Mouse (Mus musculus) forebrain, embryonic 11.5 days (tissue): ENCODE measurements at regions not wholly inside any gene's neighbourhood (a gene's known extent, or its start where the extent isn't known, plus 50 kb on each side); places are given as distances from the start of the nearest gene placed in this dataset.

Experiments
- ATAC-seq: fragments of 200-750 bp; cut with Nextera tagmentation; replicated peaks from 2 replicates; pipeline ENCODE4 v1.8.0; 2017; ENCODE audit warnings: moderate TSS enrichment; ENCODE audit not compliant: low FRiP score
- DNase-seq: peaks from one replicate; pipeline ENCODE4 v3.0.0-alpha.2; 2017; ENCODE audit warnings: low spot score
- H3K27ac ChIP-seq: fragments of 300-500 bp; sonication (generic); 2 replicates; pipeline ENCODE4 v1.5.1; 2014; ENCODE audit warnings: low read depth, low read length
- H3K27me3 ChIP-seq: fragments of 300-500 bp; sonication (generic); 2 replicates; pipeline ENCODE4 v1.6.1; 2014; ENCODE audit warnings: mild to moderate bottlenecking, low read length, mixed read lengths; ENCODE audit not compliant: control insufficient read depth, insufficient read depth
- H3K36me3 ChIP-seq: fragments of 300-500 bp; sonication (generic); 2 replicates; pipeline ENCODE4 v1.6.1; 2014; ENCODE audit warnings: mild to moderate bottlenecking, low read length, moderate library complexity, mixed read lengths; ENCODE audit not compliant: control insufficient read depth, insufficient read depth
- H3K4me1 ChIP-seq: fragments of 300-500 bp; sonication (generic); replicated peaks from 2 replicates; pipeline ENCODE4 v1.6.1; 2014; ENCODE audit warnings: low read length, mixed read lengths; ENCODE audit not compliant: control insufficient read depth, insufficient read depth
- H3K4me2 ChIP-seq: fragments of 300-500 bp; sonication (generic); 2 replicates; pipeline ENCODE4 v1.6.1; 2014; ENCODE audit warnings: low read depth, mild to moderate bottlenecking, low read length, moderate library complexity, mixed read lengths; ENCODE audit not compliant: severe bottlenecking
- H3K4me3 ChIP-seq: fragments of 300-500 bp; sonication (generic); 2 replicates; pipeline ENCODE4 v1.5.1; 2014; ENCODE audit warnings: low read depth, low read length
- H3K9ac ChIP-seq: fragments of 300-500 bp; sonication (generic); 2 replicates; pipeline ENCODE4 v1.6.1; 2014; ENCODE audit warnings: low read length
- H3K9me3 ChIP-seq: fragments of 300-500 bp; sonication (generic); 2 replicates; pipeline ENCODE4 v1.6.1; 2016; ENCODE audit warnings: low read length, mixed read lengths; ENCODE audit not compliant: control insufficient read depth
- WGBS: fragments of 180-500 bp; shearing (Covaris S2); extraction: QIAGEN DNeasy Blood & Tissue Kit; methylation state at CpG from one replicate; pipeline ENCODE4 v1.1.7; 2014; 5-methylcytosine and 5-hydroxymethylcytosine counted together

- Histone ChIP-seq H3K27ac (no peak overlapping the region), H3K4me1 (no peaks in the 10 kb centered on the region), H3K4me3 (no peak overlapping the region), H3K9me3 (no peaks in the 10 kb centered on the region), H3K36me3 (no peaks in the 10 kb centered on the region), H3K4me2 (no peak overlapping the region), H3K27me3 (no peaks in the 10 kb centered on the region), H3K9ac (no peak overlapping the region)
- DNase-seq (no peak), ATAC-seq (no peak)
- 93% methylated on average over 4 of the region's 4 CpGs for WGBS
Measured at GRCm38 (mm10) chr13:60407344-60407743, 194.4 kb upstream of the Dapk1 start.

- no peak for DNase-seq
- Histone ChIP-seq H3K9ac (no peak overlapping the region), H3K4me2 (no peak overlapping the region), H3K9me3 (no peaks in the 10 kb centered on the region), H3K4me1 (no peaks in the 10 kb centered on the region), H3K27ac (no peak overlapping the region), H3K4me3 (no peak overlapping the region), H3K27me3 (no peaks in the 10 kb centered on the region), H3K36me3 (no peaks in the 10 kb centered on the region)
- WGBS: 67% methylated on average over 14 of the region's 14 CpGs
- ATAC-seq: no peak
Measured at GRCm38 (mm10) chr13:60409706-60410502, 191.8 kb upstream of the Dapk1 start.

GRCm38 (mm10) chr13:60416024-60416423 is 185.7 kb upstream of the Dapk1 start:
- ATAC-seq: no peak
- 89% methylated on average over 1 of the region's 1 CpGs for WGBS
- no peak overlapping the region for H3K9ac ChIP-seq
- no peak overlapping the region for H3K27ac ChIP-seq
- no peak overlapping the region for H3K4me3 ChIP-seq
- H3K9me3 ChIP-seq: no peaks in the 10 kb centered on the region
- no peaks in the 10 kb centered on the region; the same call in 1 of the 2 replicates for H3K4me1 ChIP-seq
- no peaks in the 10 kb centered on the region for H3K36me3 ChIP-seq
- DNase-seq: no peak
- H3K27me3 ChIP-seq: no peaks in the 10 kb centered on the region
- no peak overlapping the region for H3K4me2 ChIP-seq

- DNase-seq (peak; percentile 25), ATAC-seq (no peak)
- Histone ChIP-seq H3K36me3 (no peaks in the 10 kb centered on the region), H3K9me3 (no peaks in the 10 kb centered on the region), H3K4me2 (no peak overlapping the region), H3K4me1 (no peaks in the 10 kb centered on the region; the same call in 1 of the 2 replicates), H3K4me3 (no peak overlapping the region), H3K9ac (no peak overlapping the region), H3K27ac (no peak overlapping the region), H3K27me3 (no peaks in the 10 kb centered on the region)
- WGBS: 84% methylated on average over 8 of the region's 8 CpGs
Measured at GRCm38 (mm10) chr13:60417015-60417414, 184.7 kb upstream of the Dapk1 start.

GRCm38 (mm10) chr13:60417436-60418158 is 184.2 kb upstream of the Dapk1 start:
- Histone ChIP-seq H3K4me1 (no peaks in the 10 kb centered on the region; the same call in 1 of the 2 replicates), H3K36me3 (no peaks in the 10 kb centered on the region), H3K9ac (no peak overlapping the region), H3K27ac (no peak overlapping the region), H3K4me2 (no peak overlapping the region), H3K9me3 (no peaks in the 10 kb centered on the region), H3K27me3 (no peaks in the 10 kb centered on the region), H3K4me3 (no peak overlapping the region)
- peak; percentile 31 for DNase-seq
- ATAC-seq: no peak
- 72% methylated on average over 14 of the region's 14 CpGs for WGBS

GRCm38 (mm10) chr13:60420386-60420785 is 181.4 kb upstream of the Dapk1 start:
- Histone ChIP-seq H3K9me3 (no peaks in the 10 kb centered on the region), H3K4me2 (no peak overlapping the region), H3K4me1 (no peaks in the 10 kb centered on the region; the same call in 1 of the 2 replicates), H3K27ac (no peak overlapping the region), H3K9ac (no peak overlapping the region), H3K27me3 (no peaks in the 10 kb centered on the region), H3K4me3 (no peak overlapping the region), H3K36me3 (no peaks in the 10 kb centered on the region)
- 22% methylated on average over 7 of the region's 7 CpGs for WGBS
- peak; percentile 38 for DNase-seq
- ATAC-seq: no peak

- 72% methylated on average over 3 of the region's 3 CpGs for WGBS
- ATAC-seq: no peak
- Histone ChIP-seq H3K4me2 (no peak overlapping the region), H3K9me3 (no peaks in the 10 kb centered on the region), H3K9ac (no peak overlapping the region), H3K4me3 (no peak overlapping the region), H3K4me1 (no peaks in the 10 kb centered on the region; the same call in 1 of the 2 replicates), H3K36me3 (no peaks in the 10 kb centered on the region), H3K27ac (no peak overlapping the region), H3K27me3 (no peaks in the 10 kb centered on the region)
- DNase-seq: peak; percentile 43
Measured at GRCm38 (mm10) chr13:60420842-60421696, 180.7 kb upstream of the Dapk1 start.

GRCm38 (mm10) chr13:60424267-60424666 is 177.5 kb upstream of the Dapk1 start:
- H3K27me3 ChIP-seq: no peaks in the 10 kb centered on the region
- DNase-seq (peak; percentile 36), ATAC-seq (no peak)
- H3K9me3 ChIP-seq: no peaks in the 10 kb centered on the region
- peaks cover 6% of the 10 kb centered on the region for H3K4me1 ChIP-seq
- H3K4me3 ChIP-seq: no peak overlapping the region
- no peak overlapping the region for H3K27ac ChIP-seq
- no peak overlapping the region for H3K9ac ChIP-seq
- 61% methylated on average over 6 of the region's 6 CpGs for WGBS
- no peak overlapping the region for H3K4me2 ChIP-seq
- no peaks in the 10 kb centered on the region for H3K36me3 ChIP-seq
